Mouse (Mus musculus): ENCODE measurements at regions not wholly inside any gene's neighbourhood (a gene's known extent, or its start where the extent isn't known, plus 50 kb on each side); places are given as distances from the start of the nearest gene placed in this dataset.

- ChIA-PET CTCF (no interaction called here), POLR2A (no interaction called here)
- ATAC-seq (no peak), DNase-seq (ENCODE audit: low read depth, low spot score) (no peak)
- no peak for TF ChIP-seq CTCF (IDR thresholded peaks at IDR 0.05)
- H3K27me3 ChIP-seq: no peaks in the 10 kb centered on the region
- in situ Hi-C loops (cut with MboI; ENCODE audit: low pct_unique_long_range_greater_than_20kb): loop anchor here (5.0 kb wide), 1 partner anchor 36 kb away; no protein-coding TSS in a partner anchor
Measured at GRCm38 (mm10) chr17:63676791-63677190, 177.0 kb upstream of the Fbxl17 start.

DNA sequence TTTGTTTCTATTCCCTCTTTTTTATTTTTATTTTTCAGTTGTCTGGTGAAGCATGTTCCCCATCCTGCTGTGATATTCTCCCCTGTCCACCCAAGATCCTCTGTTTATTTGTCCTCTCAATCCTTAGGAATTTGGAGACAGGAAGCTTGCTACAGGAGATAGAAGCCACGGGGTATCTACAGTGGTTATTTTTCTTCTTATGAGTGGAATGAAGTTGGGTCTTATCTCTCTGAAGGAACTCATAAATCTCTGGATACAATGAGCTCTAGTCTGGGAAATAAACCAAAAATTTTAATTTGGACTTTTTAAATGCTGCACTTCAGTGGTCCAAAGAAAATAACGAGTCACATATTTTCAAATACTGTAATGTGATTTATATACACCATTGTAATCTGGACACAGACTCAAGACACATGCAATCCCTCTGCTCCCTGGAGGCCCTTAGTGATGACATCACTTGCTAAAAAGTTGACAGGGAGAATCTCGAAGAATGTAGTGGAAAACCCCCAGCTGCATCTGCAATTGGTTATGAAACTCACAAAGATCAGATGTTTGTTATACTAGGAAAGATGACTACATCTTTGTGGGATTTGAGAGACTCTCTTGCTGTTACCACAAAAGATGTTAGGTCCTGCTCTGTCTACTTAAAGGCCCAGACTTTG is 178.3 kb upstream of the Fbxl17 start:
- CTCF ChIA-PET: interaction anchor here (1.0 to 2.3 kb wide), 5 partner anchors 30 to 266 kb away, joined by 3 to 6 read pairs (median 3); no protein-coding TSS in a partner anchor
- H3K27me3 ChIP-seq: no peaks in the 10 kb centered on the region
- DNase-seq (ENCODE audit: low read depth, low spot score) (peak; percentile 98), ATAC-seq (peak; percentile 93)
- POLR2A ChIA-PET: interaction anchor here (0.9 to 1.5 kb wide), 3 partner anchors 30 to 184 kb away, joined by 3 to 5 read pairs (median 3); no protein-coding TSS in a partner anchor
- in situ Hi-C loops (cut with MboI; ENCODE audit: low pct_unique_long_range_greater_than_20kb): loop anchor here (5.0 kb wide), 1 partner anchor 34 kb away; no protein-coding TSS in a partner anchor
- TF ChIP-seq CTCF (IDR thresholded peaks at IDR 0.05): no peak

DNA sequence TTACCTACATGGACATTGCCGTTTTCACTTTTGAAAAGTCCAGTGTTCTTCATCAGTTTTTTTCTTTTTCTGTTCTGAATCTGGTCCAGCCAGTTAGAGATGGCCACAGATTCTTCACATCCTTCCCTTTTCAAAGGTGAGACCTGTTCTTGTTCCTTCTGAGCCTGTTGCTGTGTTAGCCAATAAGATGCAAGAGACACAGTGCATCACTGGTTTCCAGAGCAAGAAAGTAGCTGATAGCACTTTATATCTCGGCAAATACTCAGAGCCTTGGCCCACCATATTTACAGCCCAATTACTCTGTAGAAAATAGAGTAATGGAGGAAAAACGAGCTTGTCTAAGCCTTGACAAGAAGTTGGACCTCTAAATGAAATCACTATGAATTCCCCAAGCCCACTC is 180.7 kb upstream of the Fbxl17 start:
- no peak for TF ChIP-seq CTCF (IDR thresholded peaks at IDR 0.05)
- DNase-seq (ENCODE audit: low read depth, low spot score) (no peak), ATAC-seq (no peak)
- CTCF ChIA-PET: interaction anchor here (1.4 to 2.3 kb wide), 2 partner anchors 27 to 123 kb away, joined by 3 to 6 read pairs; no protein-coding TSS in a partner anchor
- in situ Hi-C loops (cut with MboI; ENCODE audit: low pct_unique_long_range_greater_than_20kb): no loop called here
- POLR2A ChIA-PET: interaction anchor here (1.3 kb wide), 1 partner anchor 183 kb away, joined by 3 read pairs; the partner anchor contains the start of gene A930002H24Rik
- H3K27me3 ChIP-seq: no peaks in the 10 kb centered on the region

DNA sequence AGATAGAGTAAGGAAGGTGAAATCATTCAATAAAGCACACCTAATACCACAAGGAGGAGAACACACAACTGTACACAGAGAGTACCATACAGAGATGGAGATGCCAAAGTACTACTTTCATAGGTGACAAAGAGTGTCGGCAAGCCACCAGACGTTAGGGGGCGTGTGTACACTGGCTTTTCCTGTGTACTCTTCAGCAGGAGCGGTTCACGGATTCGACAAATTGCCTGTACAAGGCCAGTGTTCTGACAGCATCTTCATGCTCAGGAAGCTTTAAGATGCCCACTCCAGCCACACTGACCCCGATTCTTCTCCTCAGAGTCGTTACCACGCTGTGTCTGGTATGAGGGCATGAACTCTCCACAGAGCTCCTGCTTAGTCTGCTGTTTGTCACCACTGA is 179.5 kb upstream of the Fer start:
- DNase-seq (ENCODE audit: low read depth, low spot score): no peak
- ATAC-seq: no peak
- ChIA-PET CTCF (interaction anchor here (0.7 kb wide), 1 partner anchor 587 kb away, joined by 3 read pairs; no protein-coding TSS in a partner anchor), POLR2A (no interaction called here)
- no peak for TF ChIP-seq CTCF (IDR thresholded peaks at IDR 0.05)
- in situ Hi-C loops (cut with MboI; ENCODE audit: low pct_unique_long_range_greater_than_20kb): no loop called here
- no peaks in the 10 kb centered on the region for H3K27me3 ChIP-seq

GRCm38 (mm10) chr17:63684026-63684425 is 178.8 kb upstream of the Fer start:
- TF ChIP-seq CTCF (IDR thresholded peaks at IDR 0.05): no peak
- in situ Hi-C loops (cut with MboI; ENCODE audit: low pct_unique_long_range_greater_than_20kb): no loop called here
- CTCF ChIA-PET: interaction anchor here (0.7 to 1.3 kb wide), 2 partner anchors 107 to 586 kb away, joined by 3 to 4 read pairs; no protein-coding TSS in a partner anchor
- ATAC-seq: no peak
- POLR2A ChIA-PET: interaction anchor here (1.9 kb wide), 1 partner anchor 180 kb away, joined by 5 read pairs; the partner anchor contains the start of gene A930002H24Rik
- DNase-seq (ENCODE audit: low read depth, low spot score): no peak
- H3K27me3 ChIP-seq: no peaks in the 10 kb centered on the region

- no peak for TF ChIP-seq CTCF (IDR thresholded peaks at IDR 0.05)
- in situ Hi-C loops (cut with MboI; ENCODE audit: low pct_unique_long_range_greater_than_20kb): no loop called here
- POLR2A ChIA-PET: interaction anchor here (1.5 to 1.9 kb wide), 3 partner anchors 9 to 178 kb away, joined by 3 to 5 read pairs (median 3); partner anchors contain the start of gene A930002H24Rik
- no peaks in the 10 kb centered on the region for H3K27me3 ChIP-seq
- CTCF ChIA-PET: interaction anchor here (0.8 to 1.8 kb wide), 3 partner anchors 10 to 18 kb away, joined by 3 to 5 read pairs (median 3); no protein-coding TSS in a partner anchor
- DNase-seq (ENCODE audit: low read depth, low spot score) (peak; percentile 68), ATAC-seq (peak; percentile 81)
Measured at GRCm38 (mm10) chr17:63685956-63686355, 176.9 kb upstream of the Fer start.

DNA sequence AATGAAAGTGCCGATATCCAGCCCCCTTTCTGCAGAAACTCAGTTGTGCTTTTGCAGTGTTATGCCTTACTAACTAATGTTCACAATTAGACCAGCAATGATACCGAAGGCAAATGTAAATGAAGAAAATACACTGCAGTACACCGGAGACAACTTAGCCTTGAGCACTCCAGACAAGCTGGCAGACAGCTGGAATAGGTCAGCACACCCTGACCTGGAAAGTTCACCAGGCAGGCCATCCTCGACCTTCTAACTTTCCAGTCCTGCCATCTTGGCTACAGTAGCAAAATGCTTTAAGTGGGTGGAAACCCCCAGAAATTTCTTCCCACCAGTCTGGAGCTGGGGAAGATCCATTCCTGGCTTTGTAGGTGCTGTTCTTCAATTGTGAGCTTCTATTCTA is 176.5 kb upstream of the Fer start:
- no peak for TF ChIP-seq CTCF (IDR thresholded peaks at IDR 0.05)
- in situ Hi-C loops (cut with MboI; ENCODE audit: low pct_unique_long_range_greater_than_20kb): no loop called here
- DNase-seq (ENCODE audit: low read depth, low spot score): no peak

DNA sequence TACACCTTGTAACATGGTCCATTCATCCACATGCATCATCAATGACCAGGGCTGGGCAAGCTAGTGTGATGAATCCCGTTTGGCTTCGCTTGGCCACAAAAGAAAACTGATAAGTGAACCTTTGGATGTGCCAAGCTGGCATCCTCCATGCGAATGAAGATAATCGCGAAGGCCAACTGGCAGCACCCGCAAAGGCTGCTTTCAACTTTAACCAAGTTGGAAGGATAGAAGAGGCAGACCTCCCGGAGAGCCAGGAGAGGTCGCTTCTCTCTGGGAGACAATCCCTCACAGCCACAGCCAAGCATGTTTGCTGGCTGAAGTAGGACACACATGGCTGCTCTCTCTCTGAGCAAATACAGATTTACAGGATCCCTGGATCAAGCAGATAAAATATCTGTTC is 173.6 kb upstream of the Fer start:
- TF ChIP-seq CTCF (IDR thresholded peaks at IDR 0.05): no peak
- DNase-seq (ENCODE audit: low read depth, low spot score) (no peak), ATAC-seq (no peak)
- H3K27me3 ChIP-seq: no peaks in the 10 kb centered on the region
- ChIA-PET CTCF (interaction anchor here (0.8 to 1.7 kb wide), 2 partner anchors 10 kb away, joined by 3 to 6 read pairs; no protein-coding TSS in a partner anchor), POLR2A (interaction anchor here (1.0 kb wide), 1 partner anchor 10 kb away, joined by 4 read pairs; no protein-coding TSS in a partner anchor)
- in situ Hi-C loops (cut with MboI; ENCODE audit: low pct_unique_long_range_greater_than_20kb): no loop called here

More for the DNA sequence above, 176.5 kb upstream of the Fer start:
- H3K27me3 ChIP-seq: no peaks in the 10 kb centered on the region
- ATAC-seq: no peak
- POLR2A ChIA-PET: interaction anchor here (1.5 to 1.6 kb wide), 2 partner anchors 9 to 26 kb away, joined by 3 read pairs; no protein-coding TSS in a partner anchor
- CTCF ChIA-PET: interaction anchor here (0.7 to 1.8 kb wide), 3 partner anchors 9 to 30 kb away, joined by 3 to 5 read pairs (median 3); no protein-coding TSS in a partner anchor

GRCm38 (mm10) chr17:63690829-63691689 is 171.8 kb upstream of the Fer start:
- ATAC-seq (no peak), DNase-seq (ENCODE audit: low read depth, low spot score) (no peak)
- in situ Hi-C loops (cut with MboI; ENCODE audit: low pct_unique_long_range_greater_than_20kb): no loop called here
- ChIA-PET CTCF (interaction anchor here (1.7 kb wide), 1 partner anchor 8 kb away, joined by 6 read pairs; no protein-coding TSS in a partner anchor), POLR2A (no interaction called here)
- H3K27me3 ChIP-seq: no peaks in the 10 kb centered on the region
- no peak for TF ChIP-seq CTCF (IDR thresholded peaks at IDR 0.05)

DNA sequence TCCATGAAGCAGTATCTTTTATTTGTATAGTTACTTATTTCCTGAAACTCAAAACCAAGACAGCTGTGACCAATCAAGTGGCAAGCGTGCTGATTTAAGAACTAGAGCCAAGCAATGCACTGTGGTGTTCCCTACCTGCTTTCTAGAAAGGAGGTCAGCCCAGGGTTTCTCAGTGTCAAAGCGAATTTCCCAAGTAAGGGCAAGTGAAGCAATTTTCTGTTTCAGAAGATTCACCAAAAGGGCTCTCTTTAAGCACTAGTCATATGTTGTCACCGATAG is 171.2 kb upstream of the Fer start:
- ChIA-PET CTCF (no interaction called here), POLR2A (no interaction called here)
- no peak for TF ChIP-seq CTCF (IDR thresholded peaks at IDR 0.05)
- in situ Hi-C loops (cut with MboI; ENCODE audit: low pct_unique_long_range_greater_than_20kb): no loop called here
- no peaks in the 10 kb centered on the region for H3K27me3 ChIP-seq
- ATAC-seq (no peak), DNase-seq (ENCODE audit: low read depth, low spot score) (no peak)

Measured in Patski (cell line).